Mouse (Mus musculus) CD4-positive naive resting alpha-beta T cell, adult 57 days (primary cell): ENCODE measurements around the gene Trim14. TPM values are rescaled to one million over a fixed set of nuclear protein-coding genes. Genes with fewer than 3 reads are reported as not detected.

Source experiments
- total RNA-seq: library from RNA; stranded (reverse); gene quantifications from one replicate; pipeline ENCODE4 v1.2.4, GENCODE M21; 2023

The Trim14 gene
- total RNA-seq, result 61.8 TPM

GRCm38 (mm10) chr4:46535840-46536361, at the start of gene Trim14:
Gene Trim14 (minus strand): TSS chr4:46536141.

GRCm38 (mm10) chr4:46489028-46489925, 46.7 kb downstream of the Trim14 start, which contains the start of gene Nans:
Gene Nans (plus strand): TSS chr4:46489248.

GRCm38 (mm10) chr4:46450519-46451131, 85.3 kb downstream of the Trim14 start, which contains the start of gene Anp32b:
Gene Anp32b (plus strand): TSS chr4:46450902.

Other genes starting within 250 kb of the Trim14 start
- not detected for gene Foxe1, start 192.5 kb downstream of the Trim14 start, total RNA-seq
- 19.2 TPM for gene Trmo, start 146.7 kb downstream of the Trim14 start, total RNA-seq
- gene Hemgn, start 122.6 kb downstream of the Trim14 start, total RNA-seq, result not detected
- 145 TPM for gene Anp32b, start 85.2 kb downstream of the Trim14 start, total RNA-seq
- 60.4 TPM for gene Nans, start 46.9 kb downstream of the Trim14 start, total RNA-seq
- gene Coro2a, start 66.1 kb upstream of the Trim14 start, total RNA-seq, result 30.5 TPM
- 0.30 TPM for gene Tbc1d2, start 114.1 kb upstream of the Trim14 start, total RNA-seq